10 mouse cellular contexts compared by ENCODE assay signal in the genomic region with DNA sequence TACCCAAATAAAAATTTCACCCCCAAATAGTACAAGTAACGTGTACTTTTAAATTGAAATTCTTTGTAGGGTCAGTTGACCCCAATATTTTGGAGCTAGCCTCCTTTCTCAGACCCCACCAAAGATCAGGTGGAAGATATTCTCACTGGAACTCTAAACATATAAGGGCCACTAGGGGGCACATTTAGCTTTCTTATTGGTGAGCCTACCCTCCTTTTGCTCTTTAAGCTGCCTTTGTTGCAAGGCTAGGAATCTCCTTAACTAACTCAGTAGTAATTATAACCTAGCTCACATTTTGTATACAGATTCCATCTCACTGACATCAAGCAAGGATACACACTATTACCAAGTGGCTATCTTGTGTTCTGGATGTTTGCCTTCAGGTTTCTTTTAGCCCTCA.
DNase-seq lines count a peak whose midpoint lies in the region; ATAC-seq and TF ChIP-seq lines count a peak whose summit lies in the region.
"Had no signal": no experiment of that assay in that cellular context is flagged by ENCODE, and none has a peak within 500 bp of the region (broad histone marks: within the 10 kb centered on the region; RNA-seq: fewer than 3 reads in every experiment).

No protein-coding gene starts in this region.

- no peak overlapping the region for H3K9ac ChIP-seq in forebrain, embryonic 14.5 days (ENCODE audit: low read length)
- H3K9ac ChIP-seq: embryonic facial prominence, embryonic 13.5 days; liver, embryonic 13.5 days had no signal

- H3K36me3 ChIP-seq in forebrain, embryonic 14.5 days (ENCODE audit: control insufficient read depth, insufficient read depth, low read length), result no peaks in the 10 kb centered on the region
- H3K36me3 ChIP-seq: embryonic facial prominence, embryonic 13.5 days; liver, embryonic 13.5 days had no signal

- H3K4me2 ChIP-seq in forebrain, embryonic 14.5 days (ENCODE audit: low read length), result no peak overlapping the region
- H3K4me2 ChIP-seq: embryonic facial prominence, embryonic 13.5 days; liver, embryonic 13.5 days had no signal

- H3K27me3 ChIP-seq in forebrain, embryonic 14.5 days (replicated peaks; ENCODE audit: control insufficient read depth, insufficient read depth, low read length), result no peaks in the 10 kb centered on the region
- H3K27me3 ChIP-seq: embryonic facial prominence, embryonic 13.5 days; liver, embryonic 13.5 days had no signal

- no peaks in the 10 kb centered on the region for H3K4me1 ChIP-seq in forebrain, embryonic 14.5 days (ENCODE audit: control insufficient read depth, insufficient read depth, low read length)
- H3K4me1 ChIP-seq: embryonic facial prominence, embryonic 13.5 days; liver, embryonic 13.5 days had no signal

- no peaks in the 10 kb centered on the region for H3K9me3 ChIP-seq in forebrain, embryonic 14.5 days (replicated peaks; ENCODE audit: control insufficient read depth, low read length)
- H3K9me3 ChIP-seq: embryonic facial prominence, embryonic 13.5 days; liver, embryonic 13.5 days had no signal

- peak; percentile 84 for ATAC-seq in forebrain, embryonic 14.5 days
- no peak for ATAC-seq in inflammation-experienced regulatory T-cells, adult 6 months

- DNase-seq in layer of hippocampus, adult 2 months (ENCODE audit: low spot score in 2 of 2), result peak; percentile 16 to 29
- DNase-seq in layer of hippocampus, adult 9-10 months (ENCODE audit: low spot score), result no peak
- DNase-seq in NIH3T3 (ENCODE audit: low read depth), result peak; percentile 54
- DNase-seq in forebrain, embryonic 14.5 days (ENCODE audit: low spot score), result peak; percentile 83
- peak; percentile 58 for DNase-seq in lung, postnatal 36 days
- no peak for DNase-seq in frontal cortex, postnatal 14 days (ENCODE audit: low spot score in 2 of 2)
- DNase-seq in adrenal gland, postnatal 25 days, result no peak
- DNase-seq: liver, embryonic 13.5 days had no signal

- no peak overlapping the region for H3K27ac ChIP-seq in layer of hippocampus, adult 2 months
- H3K27ac ChIP-seq in forebrain, embryonic 14.5 days (ENCODE audit: low read depth, low read length), result no peak overlapping the region
- H3K27ac ChIP-seq: embryonic facial prominence, embryonic 13.5 days; liver, embryonic 13.5 days had no signal

- TF ChIP-seq CTCF in layer of hippocampus, adult 2 months (conservative IDR thresholded peaks at IDR 0.05), result peak; percentile 84

- no peak overlapping the region for H3K4me3 ChIP-seq in layer of hippocampus, adult 2 months
- no peak overlapping the region for H3K4me3 ChIP-seq in forebrain, embryonic 14.5 days (ENCODE audit: low read depth, low read length)
- H3K4me3 ChIP-seq: embryonic facial prominence, embryonic 13.5 days; liver, embryonic 13.5 days had no signal

- 25% methylated on average over 1 of the region's 1 CpGs for WGBS in forebrain, embryonic 14.5 days

Comparison
In these comparisons a context has a peak if more than half of its experiments do, and no peak if none do; other contexts are left out.
1. DNase-seq: peak in layer of hippocampus, adult 2 months (2 of 2), NIH3T3 (single experiment), forebrain, embryonic 14.5 days (single experiment) and lung, postnatal 36 days (single experiment); none in layer of hippocampus, adult 9-10 months (single experiment), frontal cortex, postnatal 14 days (0 of 2) and adrenal gland, postnatal 25 days (single experiment).